Mouse (Mus musculus) A20 (cell line): ENCODE data around the gene Rgs4.

ENCODE experiments used
- DNase-seq: peaks from one replicate; pipeline ENCODE4 v3.0.0-alpha.2; 2011; ENCODE audit warnings: low read depth, low spot score

Gene Rgs4

GRCm38 (mm10) chr1:169747473-169747872, at the start of gene Rgs4:
Gene Rgs4, minus strand, starts transcription at chr1:169747642.
- DNase-seq = no peak

- no peak for DNase-seq
These were observed 45.0 kb upstream of the Rgs4 start for GRCm38 (mm10) chr1:169792437-169792836.

GRCm38 (mm10) chr1:169785981-169786380, 38.5 kb upstream of the Rgs4 start:
- DNase-seq = no peak

GRCm38 (mm10) chr1:169776566-169776965, 29.1 kb upstream of the Rgs4 start:
- no peak for DNase-seq

GRCm38 (mm10) chr1:169764619-169764955, 17.1 kb upstream of the Rgs4 start:
- DNase-seq = no peak

GRCm38 (mm10) chr1:169763858-169764618, 16.6 kb upstream of the Rgs4 start:
- DNase-seq = no peak

- no peak for DNase-seq
These were observed 15.1 kb upstream of the Rgs4 start for GRCm38 (mm10) chr1:169762524-169762923.

GRCm38 (mm10) chr1:169756532-169756931, 9.1 kb upstream of the Rgs4 start:
- no peak for DNase-seq

GRCm38 (mm10) chr1:169752395-169752794, 5.0 kb upstream of the Rgs4 start:
- no peak for DNase-seq

- DNase-seq = no peak
These were observed 997 bp upstream of the Rgs4 start for GRCm38 (mm10) chr1:169748439-169748838.

GRCm38 (mm10) chr1:169747902-169748301, 460 bp upstream of the Rgs4 start:
- DNase-seq = no peak

GRCm38 (mm10) chr1:169741147-169741546, 6.3 kb downstream of the Rgs4 start:
- DNase-seq = no peak

- no peak for DNase-seq
These were observed 10.2 kb downstream of the Rgs4 start for GRCm38 (mm10) chr1:169737231-169737630.

GRCm38 (mm10) chr1:169736139-169736538, 11.3 kb downstream of the Rgs4 start:
- no peak for DNase-seq

- no peak for DNase-seq
These were observed 16.8 kb downstream of the Rgs4 start for GRCm38 (mm10) chr1:169730599-169731100.

- no peak for DNase-seq
These were observed 21.1 kb downstream of the Rgs4 start for GRCm38 (mm10) chr1:169726319-169726718.

GRCm38 (mm10) chr1:169721836-169722235, 25.6 kb downstream of the Rgs4 start:
- no peak for DNase-seq

GRCm38 (mm10) chr1:169704395-169705087, 42.9 kb downstream of the Rgs4 start:
- no peak for DNase-seq

- no peak for DNase-seq
These were observed 48.3 kb downstream of the Rgs4 start for GRCm38 (mm10) chr1:169699184-169699583.

GRCm38 (mm10) chr1:169697236-169697635, 50.2 kb downstream of the Rgs4 start:
- no peak for DNase-seq

GRCm38 (mm10) chr1:169695356-169695755, 52.1 kb downstream of the Rgs4 start:
- no peak for DNase-seq

GRCm38 (mm10) chr1:169693537-169693936, 53.9 kb downstream of the Rgs4 start:
- no peak for DNase-seq

- DNase-seq = no peak
These were observed 54.4 kb downstream of the Rgs4 start for GRCm38 (mm10) chr1:169693040-169693439.
